Mouse (Mus musculus) bone marrow macrophage, adult 2 months (primary cell): ENCODE data around the gene Crybb1.

Experiments used
- CTCF ChIP-seq: IDR thresholded peaks from 2 replicates; pipeline ENCODE4 v1.5.1; 2012; ENCODE audit warnings: low read depth, mild to moderate bottlenecking, low read length, moderate library complexity
- POLR2A ChIP-seq: IDR thresholded peaks from 2 replicates; pipeline ENCODE4 v1.6.1; 2012; ENCODE audit warnings: mild to moderate bottlenecking, low read depth, low read length, borderline replicate concordance

DNA sequence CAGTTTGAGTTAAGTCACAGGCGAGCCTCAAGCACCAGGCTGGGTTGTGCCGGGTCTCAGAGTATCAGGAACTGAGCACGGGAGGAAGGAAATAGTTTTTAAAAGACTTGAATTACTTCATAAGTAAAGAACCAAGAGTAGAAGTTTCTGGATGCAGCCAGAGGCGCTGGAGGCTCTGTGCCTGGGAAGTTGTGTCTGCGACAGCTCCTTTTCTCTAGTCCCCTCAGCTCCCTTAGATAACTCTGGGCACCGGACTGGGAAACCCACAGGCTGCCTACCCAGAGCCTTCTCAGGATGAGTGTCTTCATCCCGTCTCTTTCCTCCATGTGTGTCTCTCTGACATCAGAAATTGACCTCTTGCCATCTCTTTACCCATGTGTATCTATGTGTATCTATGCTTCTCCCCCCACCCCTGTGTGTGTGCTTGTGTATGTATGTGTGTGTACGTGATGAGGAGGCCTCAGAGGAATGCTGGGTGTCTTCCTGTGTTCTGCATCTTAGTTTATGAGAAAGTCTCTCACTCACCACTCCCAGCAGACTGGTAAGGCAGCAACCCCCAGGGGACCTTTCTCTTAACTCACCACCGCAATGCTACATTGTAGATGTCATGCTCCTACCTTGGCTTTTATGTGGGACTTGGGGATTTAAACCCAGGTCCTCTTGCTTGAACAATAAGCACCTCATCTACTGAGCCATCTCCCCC, 27.3 kb downstream of the Crybb1 start:
- TF ChIP-seq CTCF (no peak), POLR2A (no peak)
